Mouse (Mus musculus): ENCODE measurements at regions not wholly inside any gene's neighbourhood (a gene's known extent, or its start where the extent isn't known, plus 50 kb on each side); places are given as distances from the start of the nearest gene placed in this dataset.

GRCm38 (mm10) chr17:82824619-82825018, 390.5 kb upstream of the Pkdcc start:
- H3K79me2 ChIP-seq (ENCODE audit: control insufficient read depth, insufficient read depth) = no peaks in the 10 kb centered on the region
- H3K79me3 ChIP-seq (ENCODE audit: low read depth) = no peaks in the 10 kb centered on the region
- H3K4me3 ChIP-seq (ENCODE audit: insufficient read depth, poor library complexity, severe bottlenecking) = no peak overlapping the region
- no peaks in the 10 kb centered on the region for H3K27me3 ChIP-seq (ENCODE audit: control insufficient read depth, insufficient read depth, insufficient read length)
- TF ChIP-seq FOSL1 (IDR thresholded peaks at IDR 0.05; ENCODE audit: insufficient read depth, low read length, poor library complexity, severe bottlenecking) (no peak), MYOG (IDR thresholded peaks at IDR 0.05; ENCODE audit: control insufficient read depth, extremely low read depth, insufficient read length) (no peak), CEBPB (IDR thresholded peaks at IDR 0.05; ENCODE audit: low read depth) (no peak), MAX (IDR thresholded peaks at IDR 0.05) (no peak), CTCF (IDR thresholded peaks at IDR 0.05; ENCODE audit: control insufficient read depth, insufficient read depth, insufficient read length) (no peak), MYOD1 (IDR thresholded peaks at IDR 0.05; ENCODE audit: control insufficient read depth, insufficient read length, low read depth) (no peak), USF1 (IDR thresholded peaks at IDR 0.05; ENCODE audit: low read depth) (no peak)
- no peak overlapping the region for H3ac ChIP-seq (ENCODE audit: control insufficient read depth, insufficient read length, low read depth)
- no peaks in the 10 kb centered on the region for H3K36me3 ChIP-seq (ENCODE audit: control insufficient read depth, insufficient read depth)

- Histone ChIP-seq H3K79me3 (ENCODE audit: low read depth) (no peaks in the 10 kb centered on the region), H3ac (ENCODE audit: control insufficient read depth, insufficient read length, low read depth) (no peak overlapping the region), H3K4me3 (ENCODE audit: insufficient read depth, poor library complexity, severe bottlenecking) (no peak overlapping the region), H3K79me2 (ENCODE audit: control insufficient read depth, insufficient read depth) (no peaks in the 10 kb centered on the region), H3K27me3 (ENCODE audit: control insufficient read depth, insufficient read depth, insufficient read length) (no peaks in the 10 kb centered on the region), H3K36me3 (ENCODE audit: control insufficient read depth, insufficient read depth) (no peaks in the 10 kb centered on the region)
- TF ChIP-seq USF1 (IDR thresholded peaks at IDR 0.05; ENCODE audit: low read depth) (no peak), FOSL1 (IDR thresholded peaks at IDR 0.05; ENCODE audit: insufficient read depth, low read length, poor library complexity, severe bottlenecking) (no peak), CTCF (IDR thresholded peaks at IDR 0.05; ENCODE audit: control insufficient read depth, insufficient read depth, insufficient read length) (no peak), MYOD1 (IDR thresholded peaks at IDR 0.05; ENCODE audit: control insufficient read depth, insufficient read length, low read depth) (no peak), MYOG (IDR thresholded peaks at IDR 0.05; ENCODE audit: control insufficient read depth, extremely low read depth, insufficient read length) (no peak), CEBPB (IDR thresholded peaks at IDR 0.05; ENCODE audit: low read depth) (no peak), MAX (IDR thresholded peaks at IDR 0.05) (no peak)
These were observed 387.9 kb upstream of the Pkdcc start for GRCm38 (mm10) chr17:82827170-82827569.

DNA sequence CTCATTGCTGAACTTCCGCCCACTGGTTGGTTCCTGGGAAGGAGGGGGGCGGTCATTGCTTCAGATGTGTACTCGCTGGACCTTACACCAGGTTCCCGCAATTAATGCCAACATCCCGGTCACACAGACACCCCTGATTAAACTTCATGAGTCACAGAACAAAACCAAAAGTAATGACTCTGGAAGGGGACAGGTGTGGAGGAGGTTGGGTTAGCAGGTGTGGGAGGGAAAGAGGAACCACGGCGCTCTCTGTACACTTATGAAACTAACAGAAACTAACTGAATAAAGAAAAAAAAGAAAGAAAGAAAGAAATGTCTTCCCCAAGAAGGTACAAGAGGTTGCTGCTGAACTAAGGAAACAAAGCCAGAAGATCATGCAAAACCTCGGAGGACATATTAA, 387.3 kb upstream of the Pkdcc start:
- H3K79me2 ChIP-seq (ENCODE audit: control insufficient read depth, insufficient read depth) = no peaks in the 10 kb centered on the region
- no peaks in the 10 kb centered on the region for H3K27me3 ChIP-seq (ENCODE audit: control insufficient read depth, insufficient read depth, insufficient read length)
- H3K79me3 ChIP-seq (ENCODE audit: low read depth) = no peaks in the 10 kb centered on the region
- H3K4me3 ChIP-seq (ENCODE audit: insufficient read depth, poor library complexity, severe bottlenecking) = no peak overlapping the region
- no peaks in the 10 kb centered on the region for H3K36me3 ChIP-seq (ENCODE audit: control insufficient read depth, insufficient read depth)
- TF ChIP-seq MYOD1 (IDR thresholded peaks at IDR 0.05; ENCODE audit: control insufficient read depth, insufficient read length, low read depth) = no peak
- no peak for TF ChIP-seq USF1 (IDR thresholded peaks at IDR 0.05; ENCODE audit: low read depth)
- no peak for TF ChIP-seq MYOG (IDR thresholded peaks at IDR 0.05; ENCODE audit: control insufficient read depth, extremely low read depth, insufficient read length)
- no peak for TF ChIP-seq CEBPB (IDR thresholded peaks at IDR 0.05; ENCODE audit: low read depth)
- no peak for TF ChIP-seq MAX (IDR thresholded peaks at IDR 0.05)
- no peak for TF ChIP-seq FOSL1 (IDR thresholded peaks at IDR 0.05; ENCODE audit: insufficient read depth, low read length, poor library complexity, severe bottlenecking)
- TF ChIP-seq CTCF (IDR thresholded peaks at IDR 0.05; ENCODE audit: control insufficient read depth, insufficient read depth, insufficient read length) = no peak
- H3ac ChIP-seq (ENCODE audit: control insufficient read depth, insufficient read length, low read depth) = no peak overlapping the region

GRCm38 (mm10) chr17:82828434-82828997, 386.6 kb upstream of the Pkdcc start:
- Histone ChIP-seq H3K27me3 (ENCODE audit: control insufficient read depth, insufficient read depth, insufficient read length) (no peaks in the 10 kb centered on the region), H3K4me3 (ENCODE audit: insufficient read depth, poor library complexity, severe bottlenecking) (no peak overlapping the region), H3ac (ENCODE audit: control insufficient read depth, insufficient read length, low read depth) (no peak overlapping the region), H3K36me3 (ENCODE audit: control insufficient read depth, insufficient read depth) (no peaks in the 10 kb centered on the region), H3K79me3 (ENCODE audit: low read depth) (no peaks in the 10 kb centered on the region), H3K79me2 (ENCODE audit: control insufficient read depth, insufficient read depth) (no peaks in the 10 kb centered on the region)
- TF ChIP-seq USF1 (IDR thresholded peaks at IDR 0.05; ENCODE audit: low read depth) = no peak
- TF ChIP-seq MYOD1 (IDR thresholded peaks at IDR 0.05; ENCODE audit: control insufficient read depth, insufficient read length, low read depth) = no peak
- no peak for TF ChIP-seq CEBPB (IDR thresholded peaks at IDR 0.05; ENCODE audit: low read depth)
- no peak for TF ChIP-seq MAX (IDR thresholded peaks at IDR 0.05)
- no peak for TF ChIP-seq FOSL1 (IDR thresholded peaks at IDR 0.05; ENCODE audit: insufficient read depth, low read length, poor library complexity, severe bottlenecking)

GRCm38 (mm10) chr17:82829415-82829814, 385.7 kb upstream of the Pkdcc start:
- no peaks in the 10 kb centered on the region for H3K79me2 ChIP-seq (ENCODE audit: control insufficient read depth, insufficient read depth)
- H3K36me3 ChIP-seq (ENCODE audit: control insufficient read depth, insufficient read depth) = no peaks in the 10 kb centered on the region
- TF ChIP-seq MYOD1 (IDR thresholded peaks at IDR 0.05; ENCODE audit: control insufficient read depth, insufficient read length, low read depth) = no peak
- no peak for TF ChIP-seq MAX (IDR thresholded peaks at IDR 0.05)
- no peak for TF ChIP-seq CEBPB (IDR thresholded peaks at IDR 0.05; ENCODE audit: low read depth)
- no peak for TF ChIP-seq USF1 (IDR thresholded peaks at IDR 0.05; ENCODE audit: low read depth)
- TF ChIP-seq CTCF (IDR thresholded peaks at IDR 0.05; ENCODE audit: control insufficient read depth, insufficient read depth, insufficient read length) = no peak
- no peak for TF ChIP-seq MYOG (IDR thresholded peaks at IDR 0.05; ENCODE audit: control insufficient read depth, extremely low read depth, insufficient read length)
- no peak for TF ChIP-seq FOSL1 (IDR thresholded peaks at IDR 0.05; ENCODE audit: insufficient read depth, low read length, poor library complexity, severe bottlenecking)
- no peak overlapping the region for H3K4me3 ChIP-seq (ENCODE audit: insufficient read depth, poor library complexity, severe bottlenecking)
- no peaks in the 10 kb centered on the region for H3K79me3 ChIP-seq (ENCODE audit: low read depth)
- H3ac ChIP-seq (ENCODE audit: control insufficient read depth, insufficient read length, low read depth) = no peak overlapping the region
- H3K27me3 ChIP-seq (ENCODE audit: control insufficient read depth, insufficient read depth, insufficient read length) = no peaks in the 10 kb centered on the region

DNA sequence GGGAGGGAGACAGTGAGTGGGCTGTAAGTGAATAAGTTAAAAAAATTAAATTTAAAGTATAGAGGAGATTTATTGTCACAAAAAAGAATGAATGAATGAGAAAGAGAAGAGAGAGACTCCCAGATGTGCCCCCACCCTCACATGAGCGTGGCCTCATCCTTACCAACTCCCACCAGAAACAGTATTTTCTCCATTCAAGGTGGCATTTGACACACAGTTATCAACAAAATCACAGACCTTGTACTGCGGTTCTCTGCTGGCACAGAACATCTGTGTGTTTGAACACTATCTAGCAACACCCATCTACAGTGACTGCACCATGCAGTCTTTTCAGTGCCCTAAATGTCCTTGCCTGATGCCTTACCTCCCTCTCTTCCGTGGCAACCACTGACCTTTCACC, 380.9 kb upstream of the Pkdcc start:
- H3K27me3 ChIP-seq (ENCODE audit: control insufficient read depth, insufficient read depth, insufficient read length) = no peaks in the 10 kb centered on the region

More for the DNA sequence above, 380.9 kb upstream of the Pkdcc start:
- Histone ChIP-seq H3K79me2 (ENCODE audit: control insufficient read depth, insufficient read depth) (no peaks in the 10 kb centered on the region), H3K36me3 (ENCODE audit: control insufficient read depth, insufficient read depth) (no peaks in the 10 kb centered on the region), H3K79me3 (ENCODE audit: low read depth) (no peaks in the 10 kb centered on the region), H3K4me3 (ENCODE audit: insufficient read depth, poor library complexity, severe bottlenecking) (no peak overlapping the region), H3ac (ENCODE audit: control insufficient read depth, insufficient read length, low read depth) (no peak overlapping the region)
- TF ChIP-seq FOSL1 (IDR thresholded peaks at IDR 0.05; ENCODE audit: insufficient read depth, low read length, poor library complexity, severe bottlenecking) (no peak), MYOD1 (IDR thresholded peaks at IDR 0.05; ENCODE audit: control insufficient read depth, insufficient read length, low read depth) (no peak), CEBPB (IDR thresholded peaks at IDR 0.05; ENCODE audit: low read depth) (no peak), USF1 (IDR thresholded peaks at IDR 0.05; ENCODE audit: low read depth) (no peak), CTCF (IDR thresholded peaks at IDR 0.05; ENCODE audit: control insufficient read depth, insufficient read depth, insufficient read length) (no peak), MYOG (IDR thresholded peaks at IDR 0.05; ENCODE audit: control insufficient read depth, extremely low read depth, insufficient read length) (no peak), MAX (IDR thresholded peaks at IDR 0.05) (no peak)
